Mouse (Mus musculus) A20 (cell line): Measurements from ENCODE around the gene Itga11.

Source experiments
- DNase-seq: peaks from one replicate; pipeline ENCODE4 v3.0.0-alpha.2; 2011; ENCODE audit warnings: low read depth, low spot score

Gene Itga11

GRCm38 (mm10) chr9:62684311-62684710 lies 6.7 kb downstream of the Itga11 start:
- no peak for DNase-seq

GRCm38 (mm10) chr9:62689748-62690147 lies 12.1 kb downstream of the Itga11 start:
- DNase-seq, result no peak

- DNase-seq, result no peak
Observed at GRCm38 (mm10) chr9:62694054-62694453, 16.4 kb downstream of the Itga11 start.

- no peak for DNase-seq
Observed at GRCm38 (mm10) chr9:62695210-62695609, 17.6 kb downstream of the Itga11 start.

- no peak for DNase-seq
Observed at GRCm38 (mm10) chr9:62696799-62697198, 19.2 kb downstream of the Itga11 start.

GRCm38 (mm10) chr9:62707267-62707666 lies 29.6 kb downstream of the Itga11 start:
- DNase-seq, result no peak

- DNase-seq, result no peak
Observed at GRCm38 (mm10) chr9:62707870-62708269, 30.2 kb downstream of the Itga11 start.

- DNase-seq, result no peak
Observed at GRCm38 (mm10) chr9:62709983-62710382, 32.4 kb downstream of the Itga11 start.

- no peak for DNase-seq
Observed at GRCm38 (mm10) chr9:62712374-62712773, 34.7 kb downstream of the Itga11 start.

- DNase-seq, result no peak
Observed at GRCm38 (mm10) chr9:62713040-62713439, 35.4 kb downstream of the Itga11 start.

- DNase-seq, result no peak
Observed at GRCm38 (mm10) chr9:62714336-62714735, 36.7 kb downstream of the Itga11 start.

GRCm38 (mm10) chr9:62717982-62718381 lies 40.4 kb downstream of the Itga11 start:
- DNase-seq, result no peak

GRCm38 (mm10) chr9:62721791-62722190 lies 44.2 kb downstream of the Itga11 start:
- DNase-seq, result no peak

- no peak for DNase-seq
Observed at GRCm38 (mm10) chr9:62722716-62723115, 45.1 kb downstream of the Itga11 start.

GRCm38 (mm10) chr9:62724175-62724574 lies 46.5 kb downstream of the Itga11 start:
- no peak for DNase-seq

GRCm38 (mm10) chr9:62725247-62725646 lies 47.6 kb downstream of the Itga11 start:
- no peak for DNase-seq

GRCm38 (mm10) chr9:62726472-62726871 lies 48.8 kb downstream of the Itga11 start:
- peak; percentile 71 for DNase-seq

- DNase-seq, result peak; percentile 56
Observed at GRCm38 (mm10) chr9:62744558-62745275, 67.1 kb downstream of the Itga11 start.

- no peak for DNase-seq
Observed at GRCm38 (mm10) chr9:62746646-62747045, 69.0 kb downstream of the Itga11 start.

- DNase-seq, result no peak
Observed at GRCm38 (mm10) chr9:62749666-62750065, 72.0 kb downstream of the Itga11 start.

GRCm38 (mm10) chr9:62750381-62750780 lies 72.8 kb downstream of the Itga11 start:
- no peak for DNase-seq

GRCm38 (mm10) chr9:62758288-62758687 lies 80.7 kb downstream of the Itga11 start:
- DNase-seq, result no peak

- peak; percentile 46 for DNase-seq
Observed at GRCm38 (mm10) chr9:62759601-62760000, 82.0 kb downstream of the Itga11 start.

- DNase-seq, result no peak
Observed at GRCm38 (mm10) chr9:62763478-62763877, 85.9 kb downstream of the Itga11 start.
